Mouse (Mus musculus): ENCODE results near the gene Cdr2l. TPM values are rescaled to one million over a fixed set of nuclear protein-coding genes. Genes with fewer than 3 reads are reported as not detected.

Gene Cdr2l
- polyA plus RNA-seq, 1 experiment from 2014 or later, result 15.2 TPM

GRCm38 (mm10) chr11:115354183-115354582, 27.5 kb upstream of the Cdr2l start:
- 7% methylated on average over 8 of the region's 8 CpGs for WGBS
- no peak overlapping the region for H3K27ac ChIP-seq
- peaks cover 34% of the 10 kb centered on the region for H3K4me1 ChIP-seq
- no peaks in the 10 kb centered on the region for H3K9me3 ChIP-seq (replicated peaks)
- peak; percentile 92 for DNase-seq (ENCODE audit: low spot score)
- no peaks in the 10 kb centered on the region for H3K36me3 ChIP-seq
- no peak overlapping the region for H3K4me3 ChIP-seq
- peaks cover 81% of the 10 kb centered on the region for H3K27me3 ChIP-seq (ENCODE audit: low read depth, poor library complexity, severe bottlenecking)

- 20% methylated on average over 5 of the region's 5 CpGs for WGBS
- Histone ChIP-seq H3K36me3 (no peaks in the 10 kb centered on the region), H3K27me3 (ENCODE audit: low read depth, poor library complexity, severe bottlenecking) (peaks cover 57% of the 10 kb centered on the region), H3K9me3 (replicated peaks) (no peaks in the 10 kb centered on the region), H3K4me1 (peaks cover 34% of the 10 kb centered on the region), H3K4me3 (no peak overlapping the region), H3K27ac (peak overlapping the region; percentile 73)
- DNase-seq (ENCODE audit: low spot score), result peak; percentile 78
Observed at GRCm38 (mm10) chr11:115358468-115358867, 23.2 kb upstream of the Cdr2l start.

GRCm38 (mm10) chr11:115359293-115359692, 22.4 kb upstream of the Cdr2l start:
- 60% methylated on average over 3 of the region's 3 CpGs for WGBS
- Histone ChIP-seq H3K4me1 (peaks cover 32% of the 10 kb centered on the region), H3K27me3 (ENCODE audit: low read depth, poor library complexity, severe bottlenecking) (peaks cover 61% of the 10 kb centered on the region), H3K9me3 (replicated peaks) (no peaks in the 10 kb centered on the region), H3K36me3 (no peaks in the 10 kb centered on the region), H3K27ac (peak overlapping the region; percentile 73; the same call in 1 of the 2 replicates), H3K4me3 (no peak overlapping the region)
- DNase-seq (ENCODE audit: low spot score), result no peak

GRCm38 (mm10) chr11:115359726-115360125, 22.0 kb upstream of the Cdr2l start:
- H3K4me1 ChIP-seq, result peaks cover 29% of the 10 kb centered on the region
- no peak for DNase-seq (ENCODE audit: low spot score)
- H3K4me3 ChIP-seq, result no peak overlapping the region
- H3K9me3 ChIP-seq (replicated peaks), result no peaks in the 10 kb centered on the region
- no peaks in the 10 kb centered on the region for H3K36me3 ChIP-seq
- 66% methylated on average over 6 of the region's 6 CpGs for WGBS
- peaks cover 61% of the 10 kb centered on the region for H3K27me3 ChIP-seq (ENCODE audit: low read depth, poor library complexity, severe bottlenecking)
- H3K27ac ChIP-seq, result peak overlapping the region; percentile 73; the same call in 1 of the 2 replicates

GRCm38 (mm10) chr11:115364136-115364535, 17.6 kb upstream of the Cdr2l start:
- Histone ChIP-seq H3K9me3 (replicated peaks) (no peaks in the 10 kb centered on the region), H3K36me3 (no peaks in the 10 kb centered on the region), H3K27ac (no peak overlapping the region), H3K4me1 (peaks cover 28% of the 10 kb centered on the region), H3K27me3 (ENCODE audit: low read depth, poor library complexity, severe bottlenecking) (peaks cover 69% of the 10 kb centered on the region), H3K4me3 (no peak overlapping the region)
- 85% methylated on average over 3 of the region's 3 CpGs for WGBS
- DNase-seq (ENCODE audit: low spot score), result no peak

- no peak overlapping the region for H3K4me3 ChIP-seq
- H3K27ac ChIP-seq, result no peak overlapping the region
- no peak for DNase-seq (ENCODE audit: low spot score)
- H3K27me3 ChIP-seq (ENCODE audit: low read depth, poor library complexity, severe bottlenecking), result peaks cover 78% of the 10 kb centered on the region
- H3K36me3 ChIP-seq, result no peaks in the 10 kb centered on the region
- WGBS, result 44% methylated on average over 7 of the region's 7 CpGs
- H3K4me1 ChIP-seq, result peaks cover 18% of the 10 kb centered on the region
- H3K9me3 ChIP-seq (replicated peaks), result no peaks in the 10 kb centered on the region
Observed at GRCm38 (mm10) chr11:115366039-115366705, 15.5 kb upstream of the Cdr2l start.

GRCm38 (mm10) chr11:115366706-115367394, 14.9 kb upstream of the Cdr2l start:
- no peaks in the 10 kb centered on the region for H3K36me3 ChIP-seq
- peak overlapping the region; percentile 58 for H3K4me3 ChIP-seq
- H3K4me1 ChIP-seq, result peaks cover 18% of the 10 kb centered on the region
- no peak overlapping the region for H3K27ac ChIP-seq
- DNase-seq (ENCODE audit: low spot score), result no peak
- H3K9me3 ChIP-seq (replicated peaks), result no peaks in the 10 kb centered on the region
- peaks cover 85% of the 10 kb centered on the region for H3K27me3 ChIP-seq (ENCODE audit: low read depth, poor library complexity, severe bottlenecking)
- WGBS, result 2% methylated on average over 28 of the region's 28 CpGs

- H3K9me3 ChIP-seq (replicated peaks), result no peaks in the 10 kb centered on the region
- under 1% methylated on average over 39 of the region's 39 CpGs for WGBS
- peaks cover 18% of the 10 kb centered on the region for H3K4me1 ChIP-seq
- H3K27me3 ChIP-seq (ENCODE audit: low read depth, poor library complexity, severe bottlenecking), result peaks cover 91% of the 10 kb centered on the region
- no peak within 1 kb of the TSS for H3K27ac ChIP-seq
- peak; percentile 66 for DNase-seq (ENCODE audit: low spot score)
- H3K4me3 ChIP-seq, result peak within 1 kb of the TSS; percentile 58
- H3K36me3 ChIP-seq, result no peaks in the 10 kb centered on the region
Observed at GRCm38 (mm10) chr11:115367395-115367944, 14.2 kb upstream of the Cdr2l start, which contains the start of gene Hid1. Gene Hid1 (minus strand): TSS chr11:115367756.

- peaks cover 100% of the 10 kb centered on the region for H3K27me3 ChIP-seq (ENCODE audit: low read depth, poor library complexity, severe bottlenecking)
- WGBS, result 55% methylated on average over 7 of the region's 7 CpGs
Observed at GRCm38 (mm10) chr11:115370368-115370767, 11.3 kb upstream of the Cdr2l start.

GRCm38 (mm10) chr11:115371354-115371753, 10.4 kb upstream of the Cdr2l start:
- Histone ChIP-seq H3K9me3 (replicated peaks) (no peaks in the 10 kb centered on the region), H3K27me3 (ENCODE audit: low read depth, poor library complexity, severe bottlenecking) (peaks cover 100% of the 10 kb centered on the region)
- 63% methylated on average over 8 of the region's 8 CpGs for WGBS

More at GRCm38 (mm10) chr11:115370368-115370767, 11.3 kb upstream of the Cdr2l start:
- Histone ChIP-seq H3K4me1 (peaks cover 26% of the 10 kb centered on the region), H3K9me3 (replicated peaks) (no peaks in the 10 kb centered on the region), H3K36me3 (no peaks in the 10 kb centered on the region), H3K4me3 (no peak overlapping the region), H3K27ac (no peak overlapping the region)
- DNase-seq (ENCODE audit: low spot score), result no peak

GRCm38 (mm10) chr11:115372015-115372414, 9.7 kb upstream of the Cdr2l start:
- no peak overlapping the region for H3K4me3 ChIP-seq
- no peak for DNase-seq (ENCODE audit: low spot score)
- WGBS, result 74% methylated on average over 1 of the region's 1 CpGs
- H3K36me3 ChIP-seq, result no peaks in the 10 kb centered on the region
- peaks cover 18% of the 10 kb centered on the region for H3K4me1 ChIP-seq
- H3K27me3 ChIP-seq (ENCODE audit: low read depth, poor library complexity, severe bottlenecking), result peaks cover 100% of the 10 kb centered on the region
- H3K9me3 ChIP-seq (replicated peaks), result no peaks in the 10 kb centered on the region
- no peak overlapping the region for H3K27ac ChIP-seq

More at GRCm38 (mm10) chr11:115371354-115371753, 10.4 kb upstream of the Cdr2l start:
- H3K36me3 ChIP-seq, result no peaks in the 10 kb centered on the region
- DNase-seq (ENCODE audit: low spot score), result no peak
- H3K4me1 ChIP-seq, result peaks cover 24% of the 10 kb centered on the region
- no peak overlapping the region for H3K27ac ChIP-seq
- no peak overlapping the region for H3K4me3 ChIP-seq

GRCm38 (mm10) chr11:115372737-115373136, 9.0 kb upstream of the Cdr2l start:
- WGBS, result 51% methylated on average over 2 of the region's 2 CpGs
- Histone ChIP-seq H3K4me3 (no peak overlapping the region), H3K27me3 (ENCODE audit: low read depth, poor library complexity, severe bottlenecking) (peaks cover 96% of the 10 kb centered on the region)

More at GRCm38 (mm10) chr11:115372737-115373136, 9.0 kb upstream of the Cdr2l start:
- Histone ChIP-seq H3K27ac (no peak overlapping the region), H3K9me3 (replicated peaks) (no peaks in the 10 kb centered on the region), H3K4me1 (peaks cover 11% of the 10 kb centered on the region), H3K36me3 (no peaks in the 10 kb centered on the region)
- no peak for DNase-seq (ENCODE audit: low spot score)

All from limb, embryonic 10.5 days (tissue).